Mouse (Mus musculus): ENCODE measurements at regions not wholly inside any gene's neighbourhood (a gene's known extent, or its start where the extent isn't known, plus 50 kb on each side); places are given as distances from the start of the nearest gene placed in this dataset.
"Not testable (repeated sequence)": the region's sequence is repeated elsewhere in the genome, so short reads cannot be mapped to it uniquely, and the experiment has no call there.

- H3K27me3 ChIP-seq (ENCODE audit: control insufficient read depth, insufficient read depth, low read length): no peaks in the 10 kb centered on the region; the same call in 1 of the 2 replicates
- H3K4me3 ChIP-seq (ENCODE audit: low read depth, low read length): no peak overlapping the region
- ATAC-seq (replicated peaks; ENCODE audit: insufficient number of reproducible peaks, low FRiP score, low TSS enrichment, low read depth) (no peak), DNase-seq (ENCODE audit: low spot score) (no peak)
- H3K4me1 ChIP-seq (ENCODE audit: control insufficient read depth, insufficient read depth, low read length): no peaks in the 10 kb centered on the region; the same call in 1 of the 2 replicates
- no peak overlapping the region for H3K9ac ChIP-seq (replicated peaks; ENCODE audit: low read length)
- H3K36me3 ChIP-seq (replicated peaks; ENCODE audit: control insufficient read depth, insufficient read depth, low read depth, low read length): no peaks in the 10 kb centered on the region
- no peaks in the 10 kb centered on the region for H3K9me3 ChIP-seq (replicated peaks; ENCODE audit: control insufficient read depth, low read length)
- no peak overlapping the region for H3K27ac ChIP-seq (replicated peaks; ENCODE audit: low read depth, low read length)
- peak overlapping the region; percentile 10; the same call in 1 of the 2 replicates for H3K4me2 ChIP-seq (ENCODE audit: low read depth, low read length)
- 14% methylated on average over 7 of the region's 7 CpGs for WGBS
Observed at GRCm38 (mm10) chr6:103809986-103810341, 299.6 kb downstream of the Chl1 start.

- Histone ChIP-seq H3K4me1 (ENCODE audit: control insufficient read depth, insufficient read depth, low read length) (no peaks in the 10 kb centered on the region; the same call in 1 of the 2 replicates), H3K9me3 (replicated peaks; ENCODE audit: control insufficient read depth, low read length) (no peaks in the 10 kb centered on the region), H3K27me3 (ENCODE audit: control insufficient read depth, insufficient read depth, low read length) (no peaks in the 10 kb centered on the region; the same call in 1 of the 2 replicates), H3K27ac (replicated peaks; ENCODE audit: low read depth, low read length) (no peak overlapping the region), H3K4me3 (ENCODE audit: low read depth, low read length) (no peak overlapping the region), H3K4me2 (ENCODE audit: low read depth, low read length) (peak overlapping the region; percentile 10; the same call in 1 of the 2 replicates), H3K9ac (replicated peaks; ENCODE audit: low read length) (no peak overlapping the region), H3K36me3 (replicated peaks; ENCODE audit: control insufficient read depth, insufficient read depth, low read depth, low read length) (no peaks in the 10 kb centered on the region)
- no peak for ATAC-seq (replicated peaks; ENCODE audit: insufficient number of reproducible peaks, low FRiP score, low TSS enrichment, low read depth)
- peak; percentile 16 for DNase-seq (ENCODE audit: low spot score)
- WGBS: 5% methylated on average over 13 of the region's 13 CpGs
Observed at GRCm38 (mm10) chr6:103810342-103811001, 300.1 kb downstream of the Chl1 start.

GRCm38 (mm10) chr6:103816396-103816795 is 306.0 kb downstream of the Chl1 start:
- not testable (repeated sequence) for DNase-seq (ENCODE audit: low spot score); H3K27ac ChIP-seq (replicated peaks; ENCODE audit: low read depth, low read length); H3K9me3 ChIP-seq (replicated peaks; ENCODE audit: control insufficient read depth, low read length); H3K4me2 ChIP-seq (ENCODE audit: low read depth, low read length); H3K36me3 ChIP-seq (replicated peaks; ENCODE audit: control insufficient read depth, insufficient read depth, low read depth, low read length); H3K4me3 ChIP-seq (ENCODE audit: low read depth, low read length); H3K27me3 ChIP-seq (ENCODE audit: control insufficient read depth, insufficient read depth, low read length); H3K9ac ChIP-seq (replicated peaks; ENCODE audit: low read length); H3K4me1 ChIP-seq (ENCODE audit: control insufficient read depth, insufficient read depth, low read length); ATAC-seq (replicated peaks; ENCODE audit: insufficient number of reproducible peaks, low FRiP score, low TSS enrichment, low read depth)
- WGBS: 62% methylated on average over 5 of the region's 5 CpGs

DNA sequence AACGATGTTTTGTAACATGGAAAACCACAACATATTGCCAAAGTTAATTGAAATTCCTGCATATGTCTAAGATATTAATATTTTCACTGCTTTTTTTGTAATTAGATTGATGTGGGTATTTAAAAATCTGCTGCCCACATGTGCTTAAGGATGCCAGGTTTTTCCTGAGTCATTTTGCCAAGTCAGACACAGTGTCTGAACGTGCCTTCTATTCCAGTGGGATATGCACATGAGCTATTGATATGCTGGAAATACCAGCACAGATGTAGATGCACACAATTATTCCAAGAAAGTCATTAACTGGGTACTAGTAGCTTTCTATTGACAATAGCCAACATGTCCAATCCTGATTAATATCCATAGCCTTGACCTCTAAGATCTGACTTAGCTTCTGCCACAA is 315.7 kb downstream of the Chl1 start:
- Histone ChIP-seq H3K27ac (replicated peaks; ENCODE audit: low read depth, low read length) (no peak overlapping the region), H3K9ac (replicated peaks; ENCODE audit: low read length) (no peak overlapping the region), H3K4me2 (ENCODE audit: low read depth, low read length) (no peak overlapping the region), H3K9me3 (replicated peaks; ENCODE audit: control insufficient read depth, low read length) (no peaks in the 10 kb centered on the region), H3K4me1 (ENCODE audit: control insufficient read depth, insufficient read depth, low read length) (no peaks in the 10 kb centered on the region), H3K4me3 (ENCODE audit: low read depth, low read length) (no peak overlapping the region), H3K27me3 (ENCODE audit: control insufficient read depth, insufficient read depth, low read length) (no peaks in the 10 kb centered on the region), H3K36me3 (replicated peaks; ENCODE audit: control insufficient read depth, insufficient read depth, low read depth, low read length) (no peaks in the 10 kb centered on the region)
- no peak for DNase-seq (ENCODE audit: low spot score)
- 75% methylated on average over 2 of the region's 2 CpGs for WGBS
- no peak for ATAC-seq (replicated peaks; ENCODE audit: insufficient number of reproducible peaks, low FRiP score, low TSS enrichment, low read depth)

DNA sequence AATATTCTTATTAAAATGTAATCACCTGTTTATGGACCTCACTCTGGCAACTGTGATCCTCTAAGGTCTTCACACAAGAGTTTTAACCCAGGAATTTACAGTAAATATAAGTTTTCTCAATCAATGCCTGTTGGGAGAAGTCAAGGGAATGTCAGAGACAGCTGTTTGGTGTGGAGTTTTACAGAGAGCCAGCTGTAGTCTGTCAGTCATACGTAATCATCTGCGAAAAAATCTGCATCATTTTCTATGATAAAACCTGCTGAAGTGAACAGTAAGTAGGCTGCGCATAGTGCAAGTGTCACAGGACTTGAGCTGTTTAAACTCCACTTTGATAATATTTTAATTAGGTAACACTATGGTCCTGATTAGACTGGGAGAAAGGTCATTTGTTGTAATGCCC is 317.2 kb downstream of the Chl1 start:
- no peaks in the 10 kb centered on the region for H3K9me3 ChIP-seq (replicated peaks; ENCODE audit: control insufficient read depth, low read length)
- no peaks in the 10 kb centered on the region for H3K36me3 ChIP-seq (replicated peaks; ENCODE audit: control insufficient read depth, insufficient read depth, low read depth, low read length)
- no peaks in the 10 kb centered on the region for H3K4me1 ChIP-seq (ENCODE audit: control insufficient read depth, insufficient read depth, low read length)
- WGBS: 92% methylated on average over 3 of the region's 3 CpGs
- no peak for DNase-seq (ENCODE audit: low spot score)
- H3K27me3 ChIP-seq (ENCODE audit: control insufficient read depth, insufficient read depth, low read length): no peaks in the 10 kb centered on the region
- no peak overlapping the region for H3K9ac ChIP-seq (replicated peaks; ENCODE audit: low read length)
- no peak overlapping the region for H3K4me3 ChIP-seq (ENCODE audit: low read depth, low read length)
- H3K27ac ChIP-seq (replicated peaks; ENCODE audit: low read depth, low read length): no peak overlapping the region
- no peak for ATAC-seq (replicated peaks; ENCODE audit: insufficient number of reproducible peaks, low FRiP score, low TSS enrichment, low read depth)
- no peak overlapping the region for H3K4me2 ChIP-seq (ENCODE audit: low read depth, low read length)

DNA sequence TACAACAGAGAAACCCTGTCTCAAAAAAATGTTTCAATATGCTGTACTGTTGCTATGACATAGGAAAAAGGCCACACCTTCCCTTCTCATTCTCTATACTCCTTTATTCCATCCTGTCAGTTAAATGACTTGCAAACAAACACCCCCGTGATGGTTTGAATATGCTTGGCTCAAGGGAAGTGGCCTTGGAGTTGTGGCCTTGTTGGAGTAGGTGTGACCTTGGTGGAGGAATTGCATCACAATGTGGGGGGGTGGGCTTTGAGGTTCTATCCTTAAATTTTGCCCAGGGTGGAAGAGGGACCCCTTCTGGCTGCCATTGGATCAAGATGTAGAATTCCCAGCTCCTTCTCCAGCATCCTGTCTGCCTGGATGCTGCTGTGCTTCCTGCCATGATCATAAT is 318.5 kb downstream of the Chl1 start:
- WGBS: 70% methylated on average over 1 of the region's 1 CpGs
- H3K4me2 ChIP-seq (ENCODE audit: low read depth, low read length): no peak overlapping the region
- no peak overlapping the region for H3K4me3 ChIP-seq (ENCODE audit: low read depth, low read length)
- H3K9me3 ChIP-seq (replicated peaks; ENCODE audit: control insufficient read depth, low read length): no peaks in the 10 kb centered on the region
- DNase-seq (ENCODE audit: low spot score) (no peak), ATAC-seq (replicated peaks; ENCODE audit: insufficient number of reproducible peaks, low FRiP score, low TSS enrichment, low read depth) (no peak)
- H3K4me1 ChIP-seq (ENCODE audit: control insufficient read depth, insufficient read depth, low read length): no peaks in the 10 kb centered on the region
- H3K36me3 ChIP-seq (replicated peaks; ENCODE audit: control insufficient read depth, insufficient read depth, low read depth, low read length): no peaks in the 10 kb centered on the region
- no peaks in the 10 kb centered on the region for H3K27me3 ChIP-seq (ENCODE audit: control insufficient read depth, insufficient read depth, low read length)
- no peak overlapping the region for H3K27ac ChIP-seq (replicated peaks; ENCODE audit: low read depth, low read length)
- no peak overlapping the region for H3K9ac ChIP-seq (replicated peaks; ENCODE audit: low read length)

DNA sequence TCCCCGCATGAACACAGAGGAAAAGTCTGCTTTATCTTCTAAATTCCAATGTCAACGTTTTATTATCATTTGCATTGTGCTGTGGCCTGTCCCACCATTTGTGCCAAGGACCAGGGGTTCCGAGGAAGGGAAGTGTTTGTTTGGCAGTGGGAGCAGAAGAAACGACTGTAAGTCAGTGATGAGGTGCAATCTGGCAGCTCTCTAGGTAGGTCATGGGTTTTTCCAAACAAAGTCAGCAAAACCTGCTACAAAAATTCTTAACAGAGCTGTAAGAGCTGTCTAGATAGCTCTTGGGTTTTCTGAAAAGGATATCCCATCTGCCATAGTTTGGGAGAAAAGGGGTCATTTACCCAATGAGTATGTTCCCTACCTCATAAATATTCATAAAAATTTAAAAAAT is 321.9 kb downstream of the Chl1 start:
- no peak for DNase-seq (ENCODE audit: low spot score)
- WGBS: 78% methylated on average over 4 of the region's 4 CpGs

GRCm38 (mm10) chr6:103832808-103833207 is 322.4 kb downstream of the Chl1 start:
- WGBS: 89% methylated on average over 9 of the region's 9 CpGs
- Histone ChIP-seq H3K9me3 (replicated peaks; ENCODE audit: control insufficient read depth, low read length) (no peaks in the 10 kb centered on the region), H3K27ac (replicated peaks; ENCODE audit: low read depth, low read length) (no peak overlapping the region), H3K4me3 (ENCODE audit: low read depth, low read length) (no peak overlapping the region), H3K9ac (replicated peaks; ENCODE audit: low read length) (no peak overlapping the region), H3K4me2 (ENCODE audit: low read depth, low read length) (no peak overlapping the region), H3K27me3 (ENCODE audit: control insufficient read depth, insufficient read depth, low read length) (no peaks in the 10 kb centered on the region), H3K36me3 (replicated peaks; ENCODE audit: control insufficient read depth, insufficient read depth, low read depth, low read length) (no peaks in the 10 kb centered on the region), H3K4me1 (ENCODE audit: control insufficient read depth, insufficient read depth, low read length) (no peaks in the 10 kb centered on the region)
- no peak for DNase-seq (ENCODE audit: low spot score)
- ATAC-seq (replicated peaks; ENCODE audit: insufficient number of reproducible peaks, low FRiP score, low TSS enrichment, low read depth): no peak

More for the DNA sequence above, 321.9 kb downstream of the Chl1 start:
- no peak overlapping the region for H3K4me3 ChIP-seq (ENCODE audit: low read depth, low read length)
- H3K36me3 ChIP-seq (replicated peaks; ENCODE audit: control insufficient read depth, insufficient read depth, low read depth, low read length): no peaks in the 10 kb centered on the region
- H3K4me1 ChIP-seq (ENCODE audit: control insufficient read depth, insufficient read depth, low read length): no peaks in the 10 kb centered on the region
- H3K9me3 ChIP-seq (replicated peaks; ENCODE audit: control insufficient read depth, low read length): no peaks in the 10 kb centered on the region
- no peak overlapping the region for H3K27ac ChIP-seq (replicated peaks; ENCODE audit: low read depth, low read length)
- no peak for ATAC-seq (replicated peaks; ENCODE audit: insufficient number of reproducible peaks, low FRiP score, low TSS enrichment, low read depth)
- no peak overlapping the region for H3K9ac ChIP-seq (replicated peaks; ENCODE audit: low read length)
- H3K4me2 ChIP-seq (ENCODE audit: low read depth, low read length): no peak overlapping the region
- no peaks in the 10 kb centered on the region for H3K27me3 ChIP-seq (ENCODE audit: control insufficient read depth, insufficient read depth, low read length)

Data from embryonic facial prominence, embryonic 11.5 days (tissue).